18 mouse cellular contexts compared by ENCODE assay signal in the genomic region with DNA sequence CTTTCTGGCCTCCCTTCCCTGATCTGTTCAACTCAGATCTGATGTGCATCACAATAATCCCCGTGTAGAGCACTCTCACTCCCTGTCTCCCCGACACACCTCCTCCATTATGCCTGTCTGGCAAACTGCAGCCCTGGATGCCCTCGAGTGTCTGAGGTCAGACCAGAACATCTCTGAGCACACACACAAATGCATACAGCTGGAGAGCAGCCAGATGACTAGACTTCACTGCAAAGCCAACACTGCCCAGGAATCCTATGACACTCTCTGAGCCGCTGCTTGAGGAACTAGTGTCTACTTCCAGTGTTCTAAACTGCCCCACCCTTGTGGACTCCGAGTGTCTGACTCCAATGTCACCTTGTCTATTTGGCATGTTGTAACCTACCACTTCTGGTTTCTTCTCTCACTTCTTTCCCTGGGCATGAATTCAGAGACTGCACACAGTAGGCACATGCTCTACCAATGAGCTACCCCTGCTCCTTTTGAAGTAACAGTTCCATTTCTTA.
DNase-seq lines count a peak whose midpoint lies in the region; ATAC-seq lines count a peak whose summit lies in the region.
"Had no signal": no experiment of that assay in that cellular context is flagged by ENCODE, and none has a peak within 500 bp of the region (broad histone marks: within the 10 kb centered on the region; RNA-seq: fewer than 3 reads in every experiment).

No protein-coding gene starts in this region.

- no peak overlapping the region for H3K9ac ChIP-seq in hindbrain, embryonic 13.5 days
- no peak overlapping the region for H3K9ac ChIP-seq in midbrain, embryonic 11.5 days (ENCODE audit: low read length)
- H3K9ac ChIP-seq: limb, embryonic 12.5 days; liver, embryonic 14.5 days; neural tube, embryonic 12.5 days had no signal

- no peak for DNase-seq in heart, embryonic 10.5 days (ENCODE audit: low spot score)
- no peak for DNase-seq in heart, postnatal 36 days
- no peak for DNase-seq in hindbrain, embryonic 10.5 days (ENCODE audit: low spot score)
- no peak for DNase-seq in midbrain, embryonic 10.5 days (ENCODE audit: low spot score)
- DNase-seq in midbrain, embryonic 11.5 days (ENCODE audit: low spot score, missing footprints) = no peak
- no peak for DNase-seq in ovary, postnatal 14 days (ENCODE audit: low spot score)
- DNase-seq in urinary bladder, adult 18-20 months (ENCODE audit: low spot score in 2 of 2) = no peak
- DNase-seq: cerebellum, adult 9-11 months; embryo, embryonic 11 days; gastrocnemius, postnatal 10 days; kidney, adult 8-10 months had no signal

- peaks cover 66% of the 10 kb centered on the region for H3K4me1 ChIP-seq in heart, embryonic 10.5 days
- H3K4me1 ChIP-seq in hindbrain, embryonic 10.5 days (replicated peaks) = peaks cover 52% of the 10 kb centered on the region
- H3K4me1 ChIP-seq in hindbrain, embryonic 13.5 days (replicated peaks) = peaks cover 64% of the 10 kb centered on the region
- H3K4me1 ChIP-seq in midbrain, embryonic 10.5 days = peaks cover 59% of the 10 kb centered on the region
- peaks cover 22% of the 10 kb centered on the region for H3K4me1 ChIP-seq in midbrain, embryonic 11.5 days (ENCODE audit: control insufficient read depth, insufficient read depth, low read length)

- WGBS in heart, embryonic 10.5 days = 49% methylated on average over 5 of the region's 5 CpGs
- WGBS in hindbrain, embryonic 10.5 days = 52% methylated on average over 5 of the region's 5 CpGs
- 41% methylated on average over 5 of the region's 5 CpGs for WGBS in hindbrain, embryonic 13.5 days
- 61% methylated on average over 5 of the region's 5 CpGs for WGBS in midbrain, embryonic 10.5 days
- 54% methylated on average over 5 of the region's 5 CpGs for WGBS in midbrain, embryonic 11.5 days

- no peak for ATAC-seq in hindbrain, embryonic 13.5 days (ENCODE audit: low FRiP score)
- ATAC-seq in midbrain, embryonic 11.5 days (ENCODE audit: low FRiP score) = no peak
- ATAC-seq: Patski had no signal

- intact Hi-C loops in heart, postnatal 36 days (cut with DNase I) = no loop called here

- peak overlapping the region; percentile 71 for H3K27ac ChIP-seq in heart, embryonic 10.5 days
- peak overlapping the region; percentile 30; the same call in 1 of the 2 replicates for H3K27ac ChIP-seq in hindbrain, embryonic 10.5 days
- H3K27ac ChIP-seq in hindbrain, embryonic 13.5 days = no peak overlapping the region
- peak overlapping the region; percentile 14; the same call in 1 of the 2 replicates for H3K27ac ChIP-seq in midbrain, embryonic 10.5 days (replicated peaks)
- no peak overlapping the region for H3K27ac ChIP-seq in midbrain, embryonic 11.5 days (ENCODE audit: low read depth, low read length)
- H3K27ac ChIP-seq: limb, embryonic 12.5 days; liver, embryonic 14.5 days; neural tube, embryonic 12.5 days; stomach, postnatal 0 days had no signal

- H3K4me2 ChIP-seq in hindbrain, embryonic 13.5 days = no peak overlapping the region
- no peak overlapping the region for H3K4me2 ChIP-seq in midbrain, embryonic 11.5 days
- H3K4me2 ChIP-seq: limb, embryonic 12.5 days; neural tube, embryonic 12.5 days had no signal

- H3K36me3 ChIP-seq in heart, embryonic 10.5 days = no peaks in the 10 kb centered on the region
- no peaks in the 10 kb centered on the region for H3K36me3 ChIP-seq in hindbrain, embryonic 10.5 days
- no peaks in the 10 kb centered on the region for H3K36me3 ChIP-seq in hindbrain, embryonic 13.5 days
- no peaks in the 10 kb centered on the region for H3K36me3 ChIP-seq in midbrain, embryonic 10.5 days
- no peaks in the 10 kb centered on the region for H3K36me3 ChIP-seq in midbrain, embryonic 11.5 days (ENCODE audit: control insufficient read depth, insufficient read depth, low read length)
- H3K36me3 ChIP-seq: limb, embryonic 12.5 days; neural tube, embryonic 12.5 days had no signal

- no peaks in the 10 kb centered on the region for H3K27me3 ChIP-seq in heart, embryonic 10.5 days (ENCODE audit: insufficient read depth, poor library complexity, severe bottlenecking)
- no peaks in the 10 kb centered on the region for H3K27me3 ChIP-seq in hindbrain, embryonic 10.5 days (ENCODE audit: insufficient read depth, poor library complexity, severe bottlenecking)
- H3K27me3 ChIP-seq in hindbrain, embryonic 13.5 days = no peaks in the 10 kb centered on the region
- H3K27me3 ChIP-seq in midbrain, embryonic 10.5 days (ENCODE audit: low read depth, poor library complexity, severe bottlenecking) = no peaks in the 10 kb centered on the region
- no peaks in the 10 kb centered on the region for H3K27me3 ChIP-seq in midbrain, embryonic 11.5 days (ENCODE audit: control insufficient read depth, insufficient read depth, low read length)
- H3K27me3 ChIP-seq: CH12.LX; limb, embryonic 12.5 days; neural tube, embryonic 12.5 days; Patski had no signal

- no peaks in the 10 kb centered on the region for H3K9me3 ChIP-seq in heart, embryonic 10.5 days
- no peaks in the 10 kb centered on the region for H3K9me3 ChIP-seq in hindbrain, embryonic 10.5 days
- no peaks in the 10 kb centered on the region for H3K9me3 ChIP-seq in hindbrain, embryonic 13.5 days
- no peaks in the 10 kb centered on the region for H3K9me3 ChIP-seq in midbrain, embryonic 10.5 days (replicated peaks)
- H3K9me3 ChIP-seq in midbrain, embryonic 11.5 days (ENCODE audit: control insufficient read depth, low read length) = no peaks in the 10 kb centered on the region
- H3K9me3 ChIP-seq: limb, embryonic 12.5 days; neural tube, embryonic 12.5 days had no signal

- no peak overlapping the region for H3K4me3 ChIP-seq in heart, embryonic 10.5 days
- H3K4me3 ChIP-seq in hindbrain, embryonic 10.5 days = no peak overlapping the region
- H3K4me3 ChIP-seq in hindbrain, embryonic 13.5 days = no peak overlapping the region
- H3K4me3 ChIP-seq in midbrain, embryonic 10.5 days = no peak overlapping the region
- no peak overlapping the region for H3K4me3 ChIP-seq in midbrain, embryonic 11.5 days (ENCODE audit: low read depth, low read length)
- H3K4me3 ChIP-seq: limb, embryonic 12.5 days; neural tube, embryonic 12.5 days had no signal

Comparison
In these comparisons a context has a peak if more than half of its experiments do, and no peak if none do; other contexts are left out.
1. H3K27ac ChIP-seq: peak in heart, embryonic 10.5 days (single experiment), hindbrain, embryonic 10.5 days (single experiment) and midbrain, embryonic 10.5 days (single experiment); none in hindbrain, embryonic 13.5 days (single experiment) and midbrain, embryonic 11.5 days (single experiment).